Mouse (Mus musculus) adrenal gland, adult 2 months (tissue): ENCODE data around the gene Spata2. TPM values are rescaled to one million over a fixed set of nuclear protein-coding genes. Genes with fewer than 3 reads are reported as not detected.

Experiments
- DNase-seq: peaks from one replicate; pipeline ENCODE4 v3.0.0; 2021
- polyA plus RNA-seq: library from polyadenylated mRNA; depleted of rRNA; stranded (reverse); fragments of >200 nt; gene quantifications from 2 replicates; pipeline ENCODE4 v1.2.3, GENCODE M21; 2012; rRNA removed
- total RNA-seq, 2 experiments: library from RNA; stranded (reverse); gene quantifications; 2 replicates each; pipeline ENCODE4 v1.2.3; 2021

Spata2 gene
- total and polyA plus RNA-seq, 3 experiments = 30.8 to 35.1 (median 33.1) TPM

- no peak for DNase-seq
Observed at GRCm38 (mm10) chr2:167447207-167447606, 45.5 kb downstream of the Spata2 start.

- DNase-seq = peak; percentile 74
Observed at GRCm38 (mm10) chr2:167445911-167446780, 46.5 kb downstream of the Spata2 start.

- DNase-seq = no peak
Observed at GRCm38 (mm10) chr2:167443411-167444193, 49.1 kb downstream of the Spata2 start.

GRCm38 (mm10) chr2:167439422-167439821, 53.3 kb downstream of the Spata2 start:
- DNase-seq = no peak

- DNase-seq = no peak
Observed at GRCm38 (mm10) chr2:167436371-167436770, 56.3 kb downstream of the Spata2 start.

- DNase-seq = no peak
Observed at GRCm38 (mm10) chr2:167435631-167436030, 57.1 kb downstream of the Spata2 start.

- no peak for DNase-seq
Observed at GRCm38 (mm10) chr2:167434570-167434969, 58.1 kb downstream of the Spata2 start.

GRCm38 (mm10) chr2:167431418-167431776, 61.3 kb downstream of the Spata2 start:
- no peak for DNase-seq

Other genes starting within 250 kb of the Spata2 start
- gene B4galt5, start 143.7 kb downstream of the Spata2 start, total RNA-seq = 100 to 1,000 TPM in 1 of 2 experiments, 10 to 100 TPM in 1; 92.7 to 113 TPM
- gene B4galt5, start 143.7 kb downstream of the Spata2 start, polyA plus RNA-seq = 43.9 and 47.6 TPM in 2 replicates
- 10 to 100 TPM; 33.8 to 40.2 TPM for gene Slc9a8, start 71.2 kb downstream of the Spata2 start, total RNA-seq
- 51.2 and 67.5 TPM in 2 replicates for gene Slc9a8, start 71.2 kb downstream of the Spata2 start, polyA plus RNA-seq
- gene Rnf114, start 242 bp downstream of the Spata2 start, total RNA-seq = 10 to 100 TPM; 75.2 to 78.4 TPM
- gene Rnf114, start 242 bp downstream of the Spata2 start, polyA plus RNA-seq = 64.2 and 70.8 TPM in 2 replicates
- gene Snai1, start 45.3 kb upstream of the Spata2 start, total RNA-seq = 10 to 100 TPM in 1 of 2 experiments, 1 to 10 TPM in 1; 6.7 to 10.1 TPM
- 45.2 and 45.3 TPM in 2 replicates for gene Snai1, start 45.3 kb upstream of the Spata2 start, polyA plus RNA-seq
- gene Ube2v1, start 139.2 kb upstream of the Spata2 start, total RNA-seq = 100 to 1,000 TPM; 191 to 208 TPM
- 94.4 and 133 TPM in 2 replicates for gene Ube2v1, start 139.2 kb upstream of the Spata2 start, polyA plus RNA-seq
- 10 to 100 TPM; 20.0 to 21.0 TPM for gene Gm20431, start 168.6 kb upstream of the Spata2 start, total RNA-seq
- gene Gm20431, start 168.6 kb upstream of the Spata2 start, polyA plus RNA-seq = 31.2 and 38.6 TPM in 2 replicates
- 100 to 1,000 TPM; 366 to 466 TPM for gene Cebpb, start 196.0 kb upstream of the Spata2 start, total RNA-seq
- gene Cebpb, start 196.0 kb upstream of the Spata2 start, polyA plus RNA-seq = 3,420 and 4,353 TPM in 2 replicates
- 10 to 100 TPM; 29.9 to 30.1 TPM for gene Tmem189, start 196.9 kb upstream of the Spata2 start, total RNA-seq
- 72.0 and 77.3 TPM in 2 replicates for gene Tmem189, start 196.9 kb upstream of the Spata2 start, polyA plus RNA-seq